Mouse (Mus musculus) megakaryocyte, embryonic 14.5 days (primary cell): ENCODE data around the gene Sympk.

Source experiments
- FLI1 ChIP-seq: IDR thresholded peaks from 2 replicates; pipeline ENCODE4 v1.6.1; 2012; ENCODE audit warnings: low read length, inconsistent platforms, mixed read lengths
- GATA1 ChIP-seq: IDR thresholded peaks from 3 replicates; pipeline ENCODE4 v1.6.1; 2012; ENCODE audit warnings: mixed read lengths, low read length, inconsistent platforms, borderline replicate concordance

- no peak for TF ChIP-seq GATA1
- TF ChIP-seq FLI1 = no peak
These were observed 37.7 kb upstream of the Sympk start for GRCm38 (mm10) chr7:18986503-18986902.
